Mouse (Mus musculus) E14TG2a.4 (cell line): ENCODE data around the gene Phb2.
A peak's percentile ranks its signal among the peaks of the same experiment; 100 is the strongest.

ENCODE experiments used
- CTCF ChIP-seq: conservative IDR thresholded peaks from 2 replicates; pipeline ENCODE4 v1.5.1; 2014; ENCODE audit warnings: low read length
- POU5F1 ChIP-seq: IDR thresholded peaks from 2 replicates; pipeline ENCODE4 v1.6.1; 2014; ENCODE audit warnings: low read length, borderline replicate concordance

- TF ChIP-seq CTCF (peak; percentile 53), POU5F1 (no peak)
Measured at GRCm38 (mm10) chr6:124662477-124663423, 49.4 kb upstream of the Phb2 start, which contains the start of gene Lpcat3.
